Mouse (Mus musculus) stomach, embryonic 15.5 days (tissue): ENCODE results near the gene Bod1l. TPM values are rescaled to one million over a fixed set of nuclear protein-coding genes. Genes with fewer than 3 reads are reported as not detected.

Source experiments
- ATAC-seq: fragments of 200-750 bp; cut with Nextera tagmentation; 2 replicates; pipeline ENCODE4 v1.8.0; 2017; ENCODE audit warnings: low read depth, moderate number of reproducible peaks, moderate TSS enrichment; ENCODE audit not compliant: insufficient read depth, low FRiP score
- H3K27ac ChIP-seq: fragments of 300-500 bp; sonication (generic); 2 replicates; pipeline ENCODE4 v1.5.1; 2015; ENCODE audit warnings: mild to moderate bottlenecking, inconsistent platforms
- H3K27me3 ChIP-seq: fragments of 300-500 bp; sonication (generic); replicated peaks from 2 replicates; pipeline ENCODE4 v1.6.1; 2015; ENCODE audit warnings: inconsistent platforms
- H3K36me3 ChIP-seq: fragments of 300-500 bp; sonication (generic); 2 replicates; pipeline ENCODE4 v1.6.1; 2015; ENCODE audit warnings: inconsistent platforms
- H3K4me1 ChIP-seq: fragments of 300-500 bp; sonication (generic); 2 replicates; pipeline ENCODE4 v1.6.1; 2015; ENCODE audit warnings: inconsistent platforms
- H3K4me2 ChIP-seq: fragments of 300-500 bp; sonication (generic); 2 replicates; pipeline ENCODE4 v1.6.1; 2015; ENCODE audit warnings: mild to moderate bottlenecking, inconsistent platforms
- H3K4me3 ChIP-seq: fragments of 300-500 bp; sonication (generic); replicated peaks from 2 replicates; pipeline ENCODE4 v1.5.1; 2015; ENCODE audit warnings: inconsistent platforms
- H3K9ac ChIP-seq: fragments of 300-500 bp; sonication (generic); 2 replicates; pipeline ENCODE4 v1.6.1; 2015; ENCODE audit warnings: inconsistent platforms
- H3K9me3 ChIP-seq: fragments of 300-500 bp; sonication (generic); 2 replicates; pipeline ENCODE4 v1.6.1; 2016; ENCODE audit warnings: inconsistent platforms
- WGBS: fragments of 180-500 bp; shearing (Covaris S2); methylation state at CpG from one replicate; pipeline ENCODE4 v1.1.7; 2015; 5-methylcytosine and 5-hydroxymethylcytosine counted together
- polyA plus RNA-seq: library from polyadenylated mRNA; unstranded; fragments of >200 nt; fragmentation: Nextera tagmentation; extraction: Ambion mirVana; gene quantifications from 2 replicates; pipeline ENCODE4 v1.2.1, GENCODE M21; 2015

Bod1l gene
- polyA plus RNA-seq: 23.2 and 24.3 TPM in 2 replicates

- H3K9ac ChIP-seq: peak within 1 kb of the TSS; percentile 96
- peak within 1 kb of the TSS; percentile 68 for H3K27ac ChIP-seq
- no peaks in the 10 kb centered on the region for H3K36me3 ChIP-seq
- WGBS: under 1% methylated on average over 37 of the region's 38 CpGs
- peaks cover 14% of the 10 kb centered on the region for H3K4me1 ChIP-seq
- no peaks in the 10 kb centered on the region for H3K9me3 ChIP-seq
- peak within 1 kb of the TSS; percentile 99 for H3K4me3 ChIP-seq
- no peaks in the 10 kb centered on the region for H3K27me3 ChIP-seq
- peak; percentile 95 for ATAC-seq
- H3K4me2 ChIP-seq: peak within 1 kb of the TSS; percentile 68
These were observed at the start of gene Bod1l for GRCm38 (mm10) chr5:41844147-41844529. Gene Bod1l (minus strand): TSS chr5:41844315.

GRCm38 (mm10) chr5:41893351-41893750 is 49.2 kb upstream of the Bod1l start:
- 57% methylated on average over 6 of the region's 6 CpGs for WGBS
- no peak for ATAC-seq
- Histone ChIP-seq H3K36me3 (no peaks in the 10 kb centered on the region), H3K4me2 (no peak overlapping the region), H3K27ac (no peak overlapping the region), H3K27me3 (no peaks in the 10 kb centered on the region), H3K4me3 (no peak overlapping the region), H3K4me1 (no peaks in the 10 kb centered on the region), H3K9ac (no peak overlapping the region), H3K9me3 (no peaks in the 10 kb centered on the region)

- no peaks in the 10 kb centered on the region for H3K4me1 ChIP-seq
- 55% methylated on average over 5 of the region's 5 CpGs for WGBS
These were observed 46.8 kb upstream of the Bod1l start for GRCm38 (mm10) chr5:41890871-41891270.

GRCm38 (mm10) chr5:41889245-41889849 is 45.2 kb upstream of the Bod1l start:
- Histone ChIP-seq H3K36me3 (no peaks in the 10 kb centered on the region), H3K9ac (no peak overlapping the region), H3K4me1 (no peaks in the 10 kb centered on the region), H3K4me2 (no peak overlapping the region), H3K9me3 (no peaks in the 10 kb centered on the region), H3K27me3 (no peaks in the 10 kb centered on the region), H3K27ac (no peak overlapping the region), H3K4me3 (no peak overlapping the region)
- ATAC-seq: no peak
- 89% methylated on average over 8 of the region's 8 CpGs for WGBS

More at GRCm38 (mm10) chr5:41890871-41891270, 46.8 kb upstream of the Bod1l start:
- Histone ChIP-seq H3K9ac (no peak overlapping the region), H3K9me3 (no peaks in the 10 kb centered on the region), H3K27me3 (no peaks in the 10 kb centered on the region), H3K4me3 (no peak overlapping the region), H3K4me2 (no peak overlapping the region), H3K36me3 (no peaks in the 10 kb centered on the region), H3K27ac (no peak overlapping the region)
- no peak for ATAC-seq

GRCm38 (mm10) chr5:41888834-41889233 is 44.7 kb upstream of the Bod1l start:
- ATAC-seq: no peak
- Histone ChIP-seq H3K36me3 (no peaks in the 10 kb centered on the region), H3K4me1 (no peaks in the 10 kb centered on the region), H3K27me3 (no peaks in the 10 kb centered on the region), H3K27ac (no peak overlapping the region), H3K4me3 (no peak overlapping the region), H3K9ac (no peak overlapping the region), H3K4me2 (no peak overlapping the region), H3K9me3 (no peaks in the 10 kb centered on the region)
- 61% methylated on average over 3 of the region's 3 CpGs for WGBS

GRCm38 (mm10) chr5:41887738-41888137 is 43.6 kb upstream of the Bod1l start:
- Histone ChIP-seq H3K4me1 (no peaks in the 10 kb centered on the region), H3K36me3 (no peaks in the 10 kb centered on the region), H3K9me3 (no peaks in the 10 kb centered on the region), H3K4me2 (no peak overlapping the region), H3K4me3 (no peak overlapping the region), H3K27ac (no peak overlapping the region), H3K27me3 (no peaks in the 10 kb centered on the region), H3K9ac (no peak overlapping the region)
- no peak for ATAC-seq
- 13% methylated on average over 4 of the region's 4 CpGs for WGBS

GRCm38 (mm10) chr5:41884563-41884962 is 40.4 kb upstream of the Bod1l start:
- H3K4me2 ChIP-seq: no peak overlapping the region

GRCm38 (mm10) chr5:41871164-41871563 is 27.0 kb upstream of the Bod1l start:
- H3K4me2 ChIP-seq: no peak overlapping the region
- no peaks in the 10 kb centered on the region for H3K27me3 ChIP-seq
- no peak for ATAC-seq
- H3K4me3 ChIP-seq: no peak overlapping the region
- H3K27ac ChIP-seq: no peak overlapping the region
- no peak overlapping the region for H3K9ac ChIP-seq
- no peaks in the 10 kb centered on the region for H3K36me3 ChIP-seq
- peaks cover 5% of the 10 kb centered on the region; the same call in 1 of the 2 replicates for H3K4me1 ChIP-seq
- no peaks in the 10 kb centered on the region for H3K9me3 ChIP-seq
- 57% methylated on average over 2 of the region's 2 CpGs for WGBS

More at GRCm38 (mm10) chr5:41884563-41884962, 40.4 kb upstream of the Bod1l start:
- Histone ChIP-seq H3K36me3 (no peaks in the 10 kb centered on the region), H3K4me3 (no peak overlapping the region), H3K4me1 (no peaks in the 10 kb centered on the region), H3K9ac (no peak overlapping the region), H3K27me3 (no peaks in the 10 kb centered on the region), H3K9me3 (no peaks in the 10 kb centered on the region), H3K27ac (no peak overlapping the region)
- 20% methylated on average over 12 of the region's 12 CpGs for WGBS
- ATAC-seq: no peak

- no peak overlapping the region for H3K27ac ChIP-seq
- 81% methylated on average over 2 of the region's 2 CpGs for WGBS
- no peak overlapping the region for H3K4me2 ChIP-seq
- H3K4me3 ChIP-seq: no peak overlapping the region
- no peaks in the 10 kb centered on the region for H3K27me3 ChIP-seq
- no peaks in the 10 kb centered on the region for H3K4me1 ChIP-seq
- no peak overlapping the region for H3K9ac ChIP-seq
- H3K36me3 ChIP-seq: no peaks in the 10 kb centered on the region
- ATAC-seq: no peak
- no peaks in the 10 kb centered on the region for H3K9me3 ChIP-seq
These were observed 11.7 kb upstream of the Bod1l start for GRCm38 (mm10) chr5:41855781-41856180.

GRCm38 (mm10) chr5:41845558-41845937 is 1.4 kb upstream of the Bod1l start:
- no peaks in the 10 kb centered on the region for H3K9me3 ChIP-seq
- H3K27me3 ChIP-seq: no peaks in the 10 kb centered on the region
- no peaks in the 10 kb centered on the region for H3K36me3 ChIP-seq
- H3K4me3 ChIP-seq: peak overlapping the region; percentile 99
- ATAC-seq: no peak
- H3K4me1 ChIP-seq: peaks cover 14% of the 10 kb centered on the region
- peak overlapping the region; percentile 68 for H3K4me2 ChIP-seq
- no peak overlapping the region for H3K27ac ChIP-seq
- no peak overlapping the region for H3K9ac ChIP-seq
- WGBS: 56% methylated on average over 2 of the region's 2 CpGs

- Histone ChIP-seq H3K4me3 (peak overlapping the region; percentile 99), H3K4me1 (peaks cover 14% of the 10 kb centered on the region), H3K27ac (no peak overlapping the region), H3K36me3 (no peaks in the 10 kb centered on the region), H3K9me3 (no peaks in the 10 kb centered on the region), H3K9ac (no peak overlapping the region), H3K27me3 (no peaks in the 10 kb centered on the region), H3K4me2 (peak overlapping the region; percentile 68)
- no peak for ATAC-seq
- WGBS: 19% methylated on average over 16 of the region's 16 CpGs
These were observed 874 bp upstream of the Bod1l start for GRCm38 (mm10) chr5:41844820-41845557.

- WGBS: under 1% methylated on average over 46 of the region's 46 CpGs
- Histone ChIP-seq H3K4me2 (peak overlapping the region; percentile 68), H3K27ac (peak overlapping the region; percentile 68; the same call in 1 of the 2 replicates), H3K36me3 (no peaks in the 10 kb centered on the region), H3K27me3 (no peaks in the 10 kb centered on the region), H3K4me1 (peaks cover 14% of the 10 kb centered on the region), H3K4me3 (peak overlapping the region; percentile 99), H3K9ac (peak overlapping the region; percentile 96), H3K9me3 (no peaks in the 10 kb centered on the region)
- no peak for ATAC-seq
These were observed 532 bp downstream of the Bod1l start for GRCm38 (mm10) chr5:41843419-41844146.
